Mouse (Mus musculus): ENCODE measurements around the gene Ccdc188. TPM values are rescaled to one million over a fixed set of nuclear protein-coding genes. Genes with fewer than 3 reads are reported as not detected.
A peak's percentile ranks its signal among the peaks of the same experiment; 100 is the strongest.
"Not testable (repeated sequence)": the region's sequence is repeated elsewhere in the genome, so short reads cannot be mapped to it uniquely, and the experiment has no call there.

Gene Ccdc188
- polyA plus RNA-seq, 1 experiment = not detected

DNA sequence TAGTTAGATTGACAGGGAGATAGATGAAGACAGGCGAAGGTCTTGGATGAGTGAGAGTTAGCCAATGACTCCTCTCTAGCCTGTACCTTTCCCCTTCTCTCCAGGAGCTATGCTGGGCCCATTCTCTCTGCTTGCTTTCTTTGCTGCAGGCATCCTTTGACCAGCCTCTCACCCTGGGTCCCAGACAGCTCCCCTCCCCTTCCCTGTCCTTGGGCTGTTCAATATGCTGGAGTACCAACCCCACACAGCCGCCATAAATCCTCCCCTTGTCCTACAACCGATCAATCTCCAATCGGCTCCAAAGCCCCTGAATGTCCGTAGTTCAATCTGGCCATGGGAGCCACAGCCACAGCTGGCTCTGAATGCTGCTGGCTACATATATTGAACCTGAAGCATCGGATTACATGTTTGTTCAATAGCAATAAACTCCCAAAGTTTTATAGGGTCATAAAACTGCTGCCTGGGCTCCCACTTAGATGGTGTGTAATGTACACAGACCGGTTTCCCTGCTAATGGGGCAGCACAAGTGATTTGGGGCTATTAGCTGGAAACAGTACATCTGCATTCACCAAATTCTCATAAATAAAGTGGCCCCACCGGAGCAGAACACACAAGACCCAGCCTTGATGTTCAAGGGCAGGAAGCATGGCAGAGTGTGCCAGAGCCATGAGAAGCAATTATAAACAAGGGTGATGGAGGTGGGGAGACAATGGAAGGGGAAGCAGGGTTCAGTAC is 31.8 kb upstream of the Ccdc188 start:
- TF ChIP-seq CTCF (IDR thresholded peaks at IDR 0.05; ENCODE audit: borderline replicate concordance, extremely low read depth, insufficient read depth, insufficient read length) (no peak), POLR2A (IDR thresholded peaks at IDR 0.05; ENCODE audit: borderline replicate concordance, extremely low read depth, insufficient read depth, insufficient read length, poor library complexity, severe bottlenecking) (no peak)

GRCm38 (mm10) chr16:18186798-18187197 is 30.9 kb upstream of the Ccdc188 start:
- TF ChIP-seq POLR2A (IDR thresholded peaks at IDR 0.05; ENCODE audit: borderline replicate concordance, extremely low read depth, insufficient read depth, insufficient read length, poor library complexity, severe bottlenecking) (no peak), CTCF (IDR thresholded peaks at IDR 0.05; ENCODE audit: borderline replicate concordance, extremely low read depth, insufficient read depth, insufficient read length) (no peak)
- no peak for DNase-seq (ENCODE audit: low read depth)

More for the DNA sequence above, 31.8 kb upstream of the Ccdc188 start:
- DNase-seq (ENCODE audit: low read depth) = no peak

GRCm38 (mm10) chr16:18187221-18187620 is 30.5 kb upstream of the Ccdc188 start:
- no peak for DNase-seq (ENCODE audit: low read depth)

DNA sequence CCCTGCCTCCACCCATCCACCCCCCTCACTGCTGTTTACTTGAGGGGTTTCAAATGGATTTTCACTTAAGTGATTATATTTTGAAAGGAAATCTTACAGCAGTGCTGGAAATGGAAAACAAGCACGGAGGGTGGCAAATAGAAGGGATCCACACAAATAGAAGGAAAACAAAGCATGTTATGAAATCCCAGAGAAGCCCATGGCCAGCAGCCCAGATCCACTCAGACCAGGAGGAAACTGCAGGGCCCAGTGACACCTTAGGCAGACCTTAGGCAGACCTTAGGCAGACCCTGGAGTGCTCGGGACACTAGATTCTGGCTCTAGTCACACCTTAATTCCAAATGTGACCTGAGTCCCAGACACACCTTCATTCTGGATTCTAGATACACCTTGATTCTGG is 26.7 kb upstream of the Ccdc188 start:
- no peak for DNase-seq (ENCODE audit: low read depth)
- TF ChIP-seq POLR2A (IDR thresholded peaks at IDR 0.05; ENCODE audit: borderline replicate concordance, extremely low read depth, insufficient read depth, insufficient read length, poor library complexity, severe bottlenecking) (no peak), CTCF (IDR thresholded peaks at IDR 0.05; ENCODE audit: borderline replicate concordance, extremely low read depth, insufficient read depth, insufficient read length) (no peak)

More at GRCm38 (mm10) chr16:18187221-18187620, 30.5 kb upstream of the Ccdc188 start:
- no peak for TF ChIP-seq POLR2A (IDR thresholded peaks at IDR 0.05; ENCODE audit: borderline replicate concordance, extremely low read depth, insufficient read depth, insufficient read length, poor library complexity, severe bottlenecking)
- no peak for TF ChIP-seq CTCF (IDR thresholded peaks at IDR 0.05; ENCODE audit: borderline replicate concordance, extremely low read depth, insufficient read depth, insufficient read length)

DNA sequence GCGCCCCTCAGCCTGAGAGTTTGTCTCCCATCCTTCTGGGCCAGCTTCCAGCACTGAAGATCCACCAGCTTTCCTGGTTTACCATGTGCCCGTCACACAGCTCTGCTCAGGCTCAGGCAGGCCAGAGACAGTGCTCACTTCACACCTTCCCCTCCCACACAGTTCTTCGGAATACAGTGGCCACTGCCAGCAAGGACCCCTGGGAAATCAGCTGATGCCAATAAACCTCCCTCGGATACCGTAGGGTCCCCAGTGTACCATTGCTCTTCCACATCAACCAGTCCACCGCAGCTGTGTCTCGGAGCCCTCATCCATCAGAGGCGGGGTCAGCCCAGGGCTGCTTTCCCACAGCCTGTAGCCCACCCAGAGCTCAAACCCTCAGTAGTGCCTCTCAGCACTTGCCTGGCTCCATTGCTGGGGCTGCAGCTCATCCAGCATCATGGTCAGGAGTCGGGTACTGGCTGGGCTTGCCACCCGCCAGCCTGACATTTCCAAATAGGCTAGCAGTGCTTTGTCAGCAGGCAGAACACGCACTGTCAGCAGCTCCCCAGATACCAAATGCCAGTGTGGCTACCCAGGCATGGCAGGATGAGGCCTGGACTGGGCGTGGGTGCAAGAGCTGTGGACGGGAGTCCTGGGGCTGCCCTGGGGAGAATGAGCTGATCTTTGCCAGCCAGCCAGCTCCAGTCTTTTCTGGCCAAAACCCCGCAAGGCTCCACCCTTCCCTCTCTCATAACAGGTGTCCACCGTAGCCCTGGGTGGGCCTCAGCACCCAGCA is 23.3 kb upstream of the Ccdc188 start:
- peak; percentile 59 for DNase-seq (ENCODE audit: low read depth)
- no peak for TF ChIP-seq POLR2A (IDR thresholded peaks at IDR 0.05; ENCODE audit: borderline replicate concordance, extremely low read depth, insufficient read depth, insufficient read length, poor library complexity, severe bottlenecking)
- TF ChIP-seq CTCF (IDR thresholded peaks at IDR 0.05; ENCODE audit: borderline replicate concordance, extremely low read depth, insufficient read depth, insufficient read length) = no peak

GRCm38 (mm10) chr16:18195068-18195467 is 22.6 kb upstream of the Ccdc188 start:
- DNase-seq (ENCODE audit: low read depth) = peak; percentile 78
- no peak for TF ChIP-seq POLR2A (IDR thresholded peaks at IDR 0.05; ENCODE audit: borderline replicate concordance, extremely low read depth, insufficient read depth, insufficient read length, poor library complexity, severe bottlenecking)
- TF ChIP-seq CTCF (IDR thresholded peaks at IDR 0.05; ENCODE audit: borderline replicate concordance, extremely low read depth, insufficient read depth, insufficient read length) = no peak

- DNase-seq (ENCODE audit: low read depth) = not testable (repeated sequence)
Observed at GRCm38 (mm10) chr16:18195561-18195960, 22.1 kb upstream of the Ccdc188 start.

DNA sequence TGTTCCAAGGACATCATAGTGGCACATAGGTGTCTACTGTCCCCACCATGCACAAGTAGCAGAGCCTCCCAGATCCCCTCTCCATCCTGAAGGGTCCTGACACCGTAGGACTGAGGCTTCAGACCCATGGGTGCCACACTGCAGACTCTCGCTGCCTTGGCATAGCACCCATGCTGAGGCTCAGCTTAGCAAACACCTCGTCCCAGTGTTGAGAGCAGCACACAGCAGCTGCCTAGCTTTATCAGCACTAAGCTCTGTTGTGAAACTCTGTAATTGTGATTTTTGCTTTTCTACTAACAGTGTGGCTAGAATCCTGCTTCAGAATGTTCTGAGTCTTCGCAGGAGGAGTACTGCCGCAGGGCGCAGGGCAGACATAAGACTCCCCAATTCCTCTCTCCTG is 19.8 kb upstream of the Ccdc188 start:
- DNase-seq (ENCODE audit: low read depth) = no peak
- no peak for TF ChIP-seq POLR2A (IDR thresholded peaks at IDR 0.05; ENCODE audit: borderline replicate concordance, extremely low read depth, insufficient read depth, insufficient read length, poor library complexity, severe bottlenecking)
- no peak for TF ChIP-seq CTCF (IDR thresholded peaks at IDR 0.05; ENCODE audit: borderline replicate concordance, extremely low read depth, insufficient read depth, insufficient read length)

DNA sequence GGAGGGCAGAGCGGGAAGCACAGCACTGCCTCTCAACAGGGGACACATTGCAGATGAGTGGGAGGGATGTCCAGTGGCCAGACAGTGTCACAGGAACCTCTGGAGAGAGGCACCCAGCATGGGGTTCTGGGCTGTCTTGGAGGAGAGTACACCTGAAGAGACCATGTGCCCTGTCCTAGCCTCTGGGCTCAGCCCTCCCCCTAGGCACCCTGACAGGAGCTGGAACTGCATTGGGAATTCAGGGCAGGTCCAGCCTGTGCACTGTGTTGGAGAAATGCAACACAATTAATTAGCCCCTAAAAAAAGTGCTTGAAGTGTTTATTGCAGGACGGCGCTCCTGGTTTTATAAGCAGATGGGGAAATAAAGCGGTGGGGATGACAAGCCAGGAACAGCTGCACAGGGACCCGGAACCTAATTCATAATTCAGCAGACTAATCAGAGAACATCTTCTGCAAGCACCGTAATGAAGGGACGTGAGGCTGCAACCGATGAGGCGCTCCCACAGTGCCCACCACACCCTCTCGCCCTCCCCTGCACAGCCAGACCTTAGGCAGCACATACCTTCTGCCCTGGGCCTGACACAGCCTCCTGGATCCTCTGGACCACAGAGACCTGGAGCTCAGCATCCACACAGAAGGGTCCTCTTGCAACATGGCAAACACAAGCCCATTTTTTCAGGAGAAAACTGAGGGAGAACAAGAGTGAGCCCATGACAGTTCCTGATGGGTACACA is 19.1 kb upstream of the Ccdc188 start:
- DNase-seq (ENCODE audit: low read depth) = peak; percentile 71

GRCm38 (mm10) chr16:18200062-18200461 is 17.6 kb upstream of the Ccdc188 start:
- TF ChIP-seq CTCF (IDR thresholded peaks at IDR 0.05; ENCODE audit: borderline replicate concordance, extremely low read depth, insufficient read depth, insufficient read length) = no peak

More for the DNA sequence above, 19.1 kb upstream of the Ccdc188 start:
- TF ChIP-seq POLR2A (IDR thresholded peaks at IDR 0.05; ENCODE audit: borderline replicate concordance, extremely low read depth, insufficient read depth, insufficient read length, poor library complexity, severe bottlenecking) = no peak
- TF ChIP-seq CTCF (IDR thresholded peaks at IDR 0.05; ENCODE audit: borderline replicate concordance, extremely low read depth, insufficient read depth, insufficient read length) = no peak

DNA sequence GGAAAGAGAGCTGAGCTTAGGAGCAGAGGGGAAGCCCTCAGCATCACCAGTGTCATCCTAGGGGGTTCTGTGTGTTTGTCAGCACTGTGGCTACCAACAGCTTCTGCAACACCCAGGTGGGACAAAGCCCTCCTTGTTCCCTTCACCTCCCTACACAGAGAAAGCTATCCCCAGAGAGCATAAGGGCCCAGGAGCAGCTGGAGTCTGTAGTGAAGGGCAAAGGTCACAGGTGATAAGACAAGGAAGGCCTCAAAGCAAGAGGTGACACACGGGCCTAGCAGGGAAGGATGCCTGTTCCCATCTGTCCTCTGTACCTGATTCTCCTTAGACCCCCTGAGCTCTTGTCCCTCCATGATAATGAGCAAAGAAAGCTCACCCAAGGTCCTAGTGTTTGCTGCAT is 16.1 kb upstream of the Ccdc188 start:
- no peak for TF ChIP-seq CTCF (IDR thresholded peaks at IDR 0.05; ENCODE audit: borderline replicate concordance, extremely low read depth, insufficient read depth, insufficient read length)
- TF ChIP-seq POLR2A (IDR thresholded peaks at IDR 0.05; ENCODE audit: borderline replicate concordance, extremely low read depth, insufficient read depth, insufficient read length, poor library complexity, severe bottlenecking) = no peak

More at GRCm38 (mm10) chr16:18200062-18200461, 17.6 kb upstream of the Ccdc188 start:
- no peak for DNase-seq (ENCODE audit: low read depth)

More for the DNA sequence above, 16.1 kb upstream of the Ccdc188 start:
- DNase-seq (ENCODE audit: low read depth) = no peak
